Mouse (Mus musculus) embryonic facial prominence, embryonic 15.5 days (tissue): ENCODE data around the gene Synj2. TPM values are rescaled to one million over a fixed set of nuclear protein-coding genes. Genes with fewer than 3 reads are reported as not detected.

Source experiments
- polyA plus RNA-seq: library from polyadenylated mRNA; unstranded; fragments of >200 nt; fragmentation: Nextera tagmentation; extraction: Ambion mirVana; gene quantifications from 2 replicates; pipeline ENCODE4 v1.2.1, GENCODE M21; 2015

Gene Synj2
- polyA plus RNA-seq, 1 experiment from 2014 or later = 4.0 TPM

Other genes with a start within 250 kb of the Synj2 start
- 31.0 and 33.3 TPM in 2 replicates for gene Snx9, start 100.0 kb upstream of the Synj2 start, polyA plus RNA-seq
- 3.9 and 5.4 TPM in 2 replicates for gene Serac1, start 138.5 kb downstream of the Synj2 start, polyA plus RNA-seq
- gene Gtf2h5, start 138.5 kb downstream of the Synj2 start, polyA plus RNA-seq = 165 and 182 TPM in 2 replicates
- 89.8 and 101 TPM in 2 replicates for gene Tulp4, start 165.2 kb downstream of the Synj2 start, polyA plus RNA-seq